Mouse (Mus musculus) spleen, adult 2 months (tissue): ENCODE results near the gene Ppp1r11. TPM values are rescaled to one million over a fixed set of nuclear protein-coding genes. Genes with fewer than 3 reads are reported as not detected.

Experiments used
- DNase-seq, 2 experiments: peaks; one replicate each; pipeline versions ENCODE4 v3.0.0 to v3.0.0-alpha.2; 2012 to 2021; ENCODE audit warnings: low spot score in 2 of 2, low read depth in 1 of 2
- H3K27ac ChIP-seq: fragments of 200-500 bp; 2 replicates; pipeline ENCODE4 v1.5.1; 2012; ENCODE audit warnings: low read length, inconsistent platforms; ENCODE audit not compliant: insufficient read depth
- H3K27me3 ChIP-seq: fragments of 200-500 bp; 2 replicates; pipeline ENCODE4 v1.6.1; 2012; ENCODE audit warnings: mild to moderate bottlenecking, moderate library complexity, low read length, inconsistent platforms; ENCODE audit not compliant: control insufficient read depth, insufficient read depth
- H3K36me3 ChIP-seq: fragments of 200-500 bp; 2 replicates; pipeline ENCODE4 v1.6.1; 2012; ENCODE audit warnings: mild to moderate bottlenecking, low read length, inconsistent platforms; ENCODE audit not compliant: control insufficient read depth, insufficient read depth
- H3K4me1 ChIP-seq: fragments of 200-500 bp; 2 replicates; pipeline ENCODE4 v1.6.1; 2011; ENCODE audit warnings: inconsistent platforms; ENCODE audit not compliant: control insufficient read depth, insufficient read depth, insufficient read length
- H3K4me3 ChIP-seq: fragments of 200-500 bp; 2 replicates; pipeline ENCODE4 v1.5.1; 2011; ENCODE audit warnings: mild to moderate bottlenecking, inconsistent platforms; ENCODE audit not compliant: insufficient read depth, insufficient read length; ENCODE audit errors: extremely low read depth
- CTCF ChIP-seq: fragments of 200-500 bp; IDR thresholded peaks from 2 replicates; pipeline ENCODE4 v1.5.1; 2011; ENCODE audit warnings: mild to moderate bottlenecking, inconsistent platforms; ENCODE audit not compliant: insufficient read depth, insufficient read length, insufficient replicate concordance; ENCODE audit errors: extremely low read depth
- POLR2A ChIP-seq: fragments of 200-500 bp; IDR thresholded peaks from 2 replicates; pipeline ENCODE4 v1.6.1; 2011; ENCODE audit warnings: low read depth, low read length, inconsistent platforms
- WGBS: fragments of 180-500 bp; shearing (Covaris S2); methylation state at CpG from one replicate; pipeline ENCODE4 v1.1.7; 2018; 5-methylcytosine and 5-hydroxymethylcytosine counted together
- polyA plus RNA-seq: library from polyadenylated mRNA; depleted of rRNA; stranded (reverse); fragments of >200 nt; gene quantifications from 2 replicates; pipeline ENCODE4 v1.2.3, GENCODE M21; 2012; rRNA removed

The Ppp1r11 gene
- 36.3 and 36.9 TPM in 2 replicates for polyA plus RNA-seq

- Histone ChIP-seq H3K27me3 (no peaks in the 10 kb centered on the region; the same call in 1 of the 2 replicates), H3K36me3 (peaks cover 13% of the 10 kb centered on the region), H3K4me1 (peaks cover 3% of the 10 kb centered on the region; the same call in 1 of the 2 replicates), H3K27ac (peak within 1 kb of the TSS; percentile 70), H3K4me3 (peak within 1 kb of the TSS; percentile 58)
- DNase-seq: peak; percentile 93 to 98
- WGBS: 1% methylated on average over 36 of the region's 36 CpGs
- TF ChIP-seq POLR2A (peak; percentile 75), CTCF (no peak)
These were observed at the start of gene Ppp1r11 for GRCm38 (mm10) chr17:36950981-36951947. TSS of gene Ppp1r11 (minus strand) at chr17:36951741.

- 91% methylated on average over 7 of the region's 7 CpGs for WGBS
- no peak for TF ChIP-seq CTCF
- no peak for TF ChIP-seq POLR2A
- Histone ChIP-seq H3K27me3 (peaks cover 5% of the 10 kb centered on the region; the same call in 1 of the 2 replicates), H3K36me3 (no peaks in the 10 kb centered on the region), H3K27ac (no peak within 1 kb of the TSS), H3K4me3 (no peak within 1 kb of the TSS), H3K4me1 (peaks cover 2% of the 10 kb centered on the region)
- DNase-seq: no peak
These were observed 49.3 kb upstream of the Ppp1r11 start, which contains the start of gene Zfp57 for GRCm38 (mm10) chr17:37000863-37001262. TSS of gene Zfp57 (plus strand) at chr17:37001163.

GRCm38 (mm10) chr17:36998477-36998876 lies 46.9 kb upstream of the Ppp1r11 start:
- WGBS: 85% methylated on average over 2 of the region's 2 CpGs
- Histone ChIP-seq H3K36me3 (no peaks in the 10 kb centered on the region), H3K4me3 (no peak overlapping the region), H3K27me3 (peaks cover 5% of the 10 kb centered on the region; the same call in 1 of the 2 replicates), H3K4me1 (peaks cover 2% of the 10 kb centered on the region), H3K27ac (no peak overlapping the region)
- DNase-seq: no peak
- no peak for TF ChIP-seq CTCF
- no peak for TF ChIP-seq POLR2A

- H3K36me3 ChIP-seq: no peaks in the 10 kb centered on the region
- no peak overlapping the region for H3K27ac ChIP-seq
- peak in 1 of 2 experiments; percentile 41 for DNase-seq
- H3K4me3 ChIP-seq: no peak overlapping the region
- WGBS: 32% methylated on average over 7 of the region's 7 CpGs
- peaks cover 1% of the 10 kb centered on the region; the same call in 1 of the 2 replicates for H3K4me1 ChIP-seq
- H3K27me3 ChIP-seq: no peaks in the 10 kb centered on the region
- TF ChIP-seq POLR2A (no peak), CTCF (peak; percentile 70; the same call in 1 of the 2 replicates)
These were observed 45.6 kb upstream of the Ppp1r11 start for GRCm38 (mm10) chr17:36997033-36997735.

- no peaks in the 10 kb centered on the region for H3K27me3 ChIP-seq
- no peak overlapping the region for H3K4me3 ChIP-seq
- H3K27ac ChIP-seq: no peak overlapping the region
- WGBS: 84% methylated on average over 3 of the region's 3 CpGs
- H3K36me3 ChIP-seq: no peaks in the 10 kb centered on the region
- TF ChIP-seq CTCF (no peak), POLR2A (no peak)
- DNase-seq: no peak
- peaks cover 2% of the 10 kb centered on the region; the same call in 1 of the 2 replicates for H3K4me1 ChIP-seq
These were observed 43.9 kb upstream of the Ppp1r11 start for GRCm38 (mm10) chr17:36995448-36995847.

- Histone ChIP-seq H3K4me1 (peaks cover 2% of the 10 kb centered on the region; the same call in 1 of the 2 replicates), H3K4me3 (no peak overlapping the region), H3K27me3 (no peaks in the 10 kb centered on the region), H3K27ac (no peak overlapping the region), H3K36me3 (no peaks in the 10 kb centered on the region)
- DNase-seq: no peak
- TF ChIP-seq CTCF (no peak), POLR2A (no peak)
- 76% methylated on average over 2 of the region's 2 CpGs for WGBS
These were observed 43.0 kb upstream of the Ppp1r11 start for GRCm38 (mm10) chr17:36994528-36994927.
